Mouse (Mus musculus) brain, adult 2 months (tissue): ENCODE measurements around the gene Gm11027.
"Not testable (repeated sequence)": the region's sequence is repeated elsewhere in the genome, so short reads cannot be mapped to it uniquely, and the experiment has no call there.

Experiments used
- DNase-seq: peaks from one replicate; pipeline ENCODE4 v3.0.0; 2011; ENCODE audit warnings: low read depth, low spot score

Gm11027 gene

DNA sequence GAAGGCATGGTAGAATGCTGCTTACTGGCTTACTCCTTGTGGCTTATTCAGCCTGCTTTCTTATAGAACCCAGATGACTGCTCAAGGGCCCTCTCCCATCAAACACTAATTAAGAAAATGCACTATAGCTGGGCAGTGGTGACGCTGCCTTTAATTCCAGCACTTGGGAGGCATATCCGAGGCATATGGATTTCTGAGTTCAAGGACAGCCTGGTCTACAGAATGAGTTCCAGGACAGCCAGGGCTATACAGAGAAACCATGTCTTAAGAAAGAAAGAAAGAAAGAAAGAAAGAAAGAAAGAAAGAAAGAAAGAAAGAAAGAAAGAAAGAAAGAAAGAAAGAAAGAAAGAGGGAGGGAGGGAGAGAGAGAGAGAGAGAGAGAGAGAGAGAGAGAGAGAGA is at the start of gene Gm11027:
Gene Gm11027 (plus strand): TSS at position 301 of the 400 bp plus-strand sequence.
- not testable (repeated sequence) for DNase-seq

DNA sequence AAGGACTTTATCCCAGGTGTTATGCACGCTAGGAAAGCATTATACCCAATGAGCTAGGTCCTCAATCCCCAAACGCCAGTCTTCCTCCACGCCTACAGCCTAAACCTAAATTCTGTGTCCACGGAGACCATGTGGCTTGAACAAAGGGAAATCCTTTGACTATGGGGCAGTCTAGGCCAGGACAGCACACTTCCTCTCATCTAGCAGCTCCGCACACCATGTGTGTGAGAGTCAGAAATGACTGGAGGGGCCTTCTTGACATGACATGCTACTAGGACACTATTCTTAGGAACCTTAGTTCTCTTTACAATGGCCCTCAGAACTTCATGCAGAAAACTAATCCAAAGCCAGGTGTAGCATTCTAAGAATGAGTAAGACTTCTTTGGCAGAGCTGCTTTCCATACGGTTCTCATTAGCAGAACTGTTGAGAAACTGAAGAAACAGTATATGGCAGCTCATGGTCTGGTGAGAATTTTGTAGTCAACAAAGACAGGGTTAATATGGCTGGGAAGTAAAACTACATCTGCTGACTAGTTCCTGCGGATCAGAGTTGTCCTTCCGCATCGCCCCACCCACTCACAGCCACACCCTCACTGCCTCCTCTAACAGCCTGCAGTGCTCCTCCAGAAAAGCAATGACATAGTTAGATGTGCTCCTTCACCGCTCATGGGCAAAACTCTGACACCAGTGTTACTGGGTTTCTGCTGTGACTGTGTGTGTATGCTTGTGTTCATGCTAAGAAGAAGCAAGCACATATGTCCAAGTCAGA is 48.7 kb upstream of the Gm11027 start:
- DNase-seq: no peak

DNA sequence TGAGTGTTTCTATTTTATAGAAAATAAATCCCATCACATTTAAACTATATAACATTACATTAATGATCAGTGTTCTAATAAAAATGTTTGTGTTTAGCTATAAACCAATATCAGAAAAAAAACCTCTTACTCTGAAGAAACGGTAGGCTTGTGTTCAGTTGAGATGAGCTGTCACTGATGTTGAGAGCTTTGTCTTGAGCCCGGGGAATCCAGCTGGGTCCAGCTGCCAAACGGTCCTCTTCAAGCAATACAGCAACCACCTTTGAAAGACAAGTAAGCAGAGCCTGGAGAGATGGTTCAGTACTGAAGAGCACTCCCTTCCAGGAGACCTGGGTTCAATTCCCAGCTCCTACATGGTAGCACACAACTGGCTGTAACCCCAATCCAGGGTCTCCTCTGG is 45.7 kb upstream of the Gm11027 start:
- DNase-seq: no peak

DNA sequence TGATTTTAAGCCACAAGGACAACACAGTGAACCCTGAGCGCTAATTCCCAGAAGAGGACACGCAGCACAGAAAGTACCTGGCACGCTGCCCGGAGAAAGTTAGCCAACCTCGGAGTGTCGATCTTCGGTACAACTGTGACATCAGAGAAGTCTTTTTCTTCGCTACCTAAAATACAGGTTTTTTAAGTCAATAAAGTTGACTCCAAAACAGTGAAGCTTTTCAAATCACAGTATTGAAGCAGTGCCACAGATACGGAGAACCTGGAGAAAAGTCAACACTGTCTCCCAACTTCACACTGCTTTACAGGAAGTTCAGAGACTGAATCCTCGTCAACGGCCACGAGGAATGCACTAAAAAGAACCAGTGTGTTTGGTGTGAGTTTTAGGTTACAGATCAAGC is 43.6 kb upstream of the Gm11027 start:
- DNase-seq: peak; percentile 45

DNA sequence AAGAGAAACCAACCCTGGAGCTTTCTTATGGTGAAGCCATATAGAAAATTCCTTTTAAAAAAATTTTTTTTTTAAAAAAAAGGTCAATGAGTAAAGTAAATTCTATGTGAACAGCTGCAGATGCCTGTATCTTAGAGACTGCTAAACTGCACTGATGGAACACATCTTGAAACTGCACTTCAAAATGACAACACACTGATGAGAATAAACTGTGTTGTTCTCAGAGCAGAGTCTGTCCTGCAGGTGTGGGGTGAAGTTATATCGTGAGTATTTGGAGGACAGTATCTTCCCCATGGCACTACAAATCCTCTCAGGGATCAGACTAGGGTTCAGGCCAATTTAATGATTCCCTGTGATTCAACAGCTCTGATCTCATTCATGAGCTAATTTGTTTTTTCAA is 43.1 kb upstream of the Gm11027 start:
- no peak for DNase-seq

DNA sequence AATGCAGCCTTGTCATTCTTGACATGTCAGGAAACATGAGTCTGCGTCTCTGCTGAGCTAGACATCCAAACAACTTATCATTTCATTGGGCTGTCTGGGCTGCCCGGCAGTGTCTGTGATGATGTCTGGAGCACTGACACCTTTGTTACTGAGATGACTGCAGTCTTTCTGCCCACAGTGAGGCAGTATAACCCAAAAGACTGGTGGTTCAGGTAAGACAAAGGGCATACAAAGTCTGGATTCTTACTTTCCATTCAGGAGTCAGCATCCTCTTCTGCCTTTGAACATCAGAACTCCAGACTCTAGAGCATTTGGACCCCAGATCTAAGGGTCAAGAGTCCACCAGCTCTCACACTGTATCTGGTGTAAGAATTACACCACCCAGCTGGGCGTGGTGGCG is 39.8 kb upstream of the Gm11027 start:
- DNase-seq: no peak

DNA sequence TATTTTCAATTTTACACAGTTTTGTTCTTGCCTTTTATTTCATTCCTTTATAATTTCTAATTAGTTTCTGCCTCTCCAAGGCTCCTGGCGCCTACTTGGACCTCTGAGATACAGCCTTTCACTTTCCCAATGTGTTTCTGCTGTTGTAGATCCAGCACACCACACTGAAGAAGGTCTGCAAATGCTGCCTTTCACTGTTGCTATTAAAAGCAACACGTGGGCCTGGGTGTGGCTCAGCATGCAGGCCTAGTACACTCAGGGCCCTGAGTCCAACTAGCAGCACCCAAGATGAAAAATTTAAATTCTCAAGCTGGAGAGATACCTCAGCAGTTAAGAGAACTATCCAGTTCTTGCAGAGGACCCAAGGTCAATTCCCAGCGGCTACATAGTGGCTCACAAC is 38.5 kb upstream of the Gm11027 start:
- DNase-seq: peak; percentile 44

DNA sequence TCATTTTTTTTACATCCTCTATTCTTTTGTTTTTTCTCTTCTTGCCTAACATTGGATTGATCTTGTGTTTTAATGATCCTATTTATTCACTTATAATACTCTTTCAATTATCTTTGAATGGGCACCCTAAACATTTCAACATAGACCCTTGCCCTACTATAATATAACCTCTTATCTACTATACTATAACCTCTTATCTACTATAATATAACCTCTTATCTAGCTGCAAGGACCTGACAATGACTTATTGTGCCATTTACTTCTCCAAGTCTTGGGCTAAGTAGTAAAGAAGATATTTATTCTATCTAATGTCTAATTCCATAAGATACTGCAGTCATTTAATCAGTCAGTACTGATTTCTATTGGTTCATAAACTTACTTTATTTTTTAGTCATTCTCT is 36.8 kb upstream of the Gm11027 start:
- DNase-seq: no peak

DNA sequence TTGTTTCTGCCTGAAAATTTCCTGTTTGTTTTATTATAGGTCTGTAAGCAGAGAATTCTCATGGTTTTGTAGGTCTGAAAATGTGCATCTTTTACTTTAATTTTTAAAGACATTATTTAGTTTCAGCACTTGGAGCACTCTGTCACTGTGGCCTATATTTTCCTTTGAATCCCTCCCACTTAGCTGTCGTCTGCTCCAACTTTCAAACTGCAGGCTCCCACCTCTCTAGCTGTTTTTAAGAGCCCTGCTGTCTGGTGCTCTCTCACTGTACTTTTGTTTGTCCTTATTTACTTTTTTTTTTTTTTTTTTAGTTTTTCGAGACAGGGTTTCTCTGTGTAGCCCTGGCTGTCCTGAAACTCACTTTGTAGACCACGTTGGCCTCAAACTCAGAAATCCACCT is 36.4 kb upstream of the Gm11027 start:
- DNase-seq: peak; percentile 78

DNA sequence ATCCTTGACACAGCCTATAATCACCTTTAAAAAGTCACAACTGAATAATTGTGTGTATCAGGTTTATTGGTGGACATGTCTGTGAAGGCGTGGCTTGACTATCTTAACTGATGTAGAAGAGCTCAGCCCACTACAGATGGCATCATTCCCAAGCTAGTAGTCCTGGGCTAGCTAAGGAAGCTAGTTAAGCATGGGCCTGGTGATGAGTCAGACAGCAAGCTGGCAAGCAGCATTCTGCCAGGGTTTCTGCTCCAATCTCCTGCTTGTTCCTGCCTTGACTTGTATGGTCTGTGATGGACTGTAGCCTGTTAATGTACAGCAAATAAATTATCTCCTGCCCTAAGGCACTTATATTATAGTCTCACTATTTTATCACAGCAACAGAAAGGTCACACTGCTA is 30.6 kb upstream of the Gm11027 start:
- peak; percentile 69 for DNase-seq

DNA sequence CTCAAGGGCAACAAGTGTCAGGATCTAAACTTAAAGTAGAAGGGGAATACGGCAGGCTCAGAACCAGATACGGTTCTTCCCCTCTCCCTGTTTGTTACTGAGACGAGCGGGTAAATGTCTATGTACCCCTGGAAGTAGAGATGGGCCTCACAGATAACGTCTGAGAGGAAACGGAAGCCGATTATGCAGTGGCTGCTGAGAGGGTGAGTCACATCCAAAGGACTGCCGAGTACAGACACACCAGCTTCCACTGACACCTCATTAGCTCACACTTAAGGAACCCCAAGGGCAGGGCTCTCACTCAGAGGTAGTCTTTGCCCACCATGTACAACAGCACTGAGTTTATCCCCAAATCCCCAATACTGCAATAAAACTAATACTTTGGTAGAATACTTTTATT is 20.5 kb upstream of the Gm11027 start:
- no peak for DNase-seq

DNA sequence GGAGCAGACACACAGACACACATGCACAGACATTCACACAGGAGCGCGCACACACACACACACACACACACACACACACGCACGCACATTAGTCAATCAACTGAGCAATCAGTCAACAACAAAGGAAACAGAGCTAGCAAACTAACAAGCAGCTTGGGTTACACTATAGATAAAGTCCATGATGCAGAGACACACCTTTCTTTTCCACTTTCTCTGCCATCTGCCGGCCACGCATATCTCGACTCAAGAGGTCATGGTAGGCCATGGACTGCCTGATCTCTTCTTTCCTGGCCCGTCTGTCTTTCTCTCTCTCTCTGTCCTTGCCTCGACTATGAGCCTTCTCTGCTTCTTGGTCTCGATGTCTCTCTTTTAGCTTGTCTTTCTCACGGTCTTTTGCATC is 19.6 kb upstream of the Gm11027 start:
- no peak for DNase-seq

DNA sequence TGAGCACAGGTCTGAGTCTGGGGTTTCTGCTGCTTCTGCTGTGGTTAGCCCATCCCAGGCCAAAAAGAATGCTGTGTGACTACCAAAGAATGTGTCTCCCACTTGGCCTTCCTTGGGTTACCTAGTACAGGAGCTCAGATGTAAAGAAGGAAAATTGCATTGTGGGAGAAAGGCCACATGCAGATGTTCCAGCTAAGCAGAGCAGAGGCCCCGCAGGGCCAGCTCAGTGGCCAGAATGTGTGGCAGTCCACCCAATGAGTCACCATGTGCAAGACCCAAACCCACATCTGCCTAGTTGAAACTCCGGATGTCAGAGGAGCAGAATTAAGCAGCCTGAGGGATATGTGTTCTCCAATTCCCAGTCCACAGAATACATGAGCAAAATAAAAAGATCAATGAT is 16.9 kb upstream of the Gm11027 start:
- DNase-seq: no peak

DNA sequence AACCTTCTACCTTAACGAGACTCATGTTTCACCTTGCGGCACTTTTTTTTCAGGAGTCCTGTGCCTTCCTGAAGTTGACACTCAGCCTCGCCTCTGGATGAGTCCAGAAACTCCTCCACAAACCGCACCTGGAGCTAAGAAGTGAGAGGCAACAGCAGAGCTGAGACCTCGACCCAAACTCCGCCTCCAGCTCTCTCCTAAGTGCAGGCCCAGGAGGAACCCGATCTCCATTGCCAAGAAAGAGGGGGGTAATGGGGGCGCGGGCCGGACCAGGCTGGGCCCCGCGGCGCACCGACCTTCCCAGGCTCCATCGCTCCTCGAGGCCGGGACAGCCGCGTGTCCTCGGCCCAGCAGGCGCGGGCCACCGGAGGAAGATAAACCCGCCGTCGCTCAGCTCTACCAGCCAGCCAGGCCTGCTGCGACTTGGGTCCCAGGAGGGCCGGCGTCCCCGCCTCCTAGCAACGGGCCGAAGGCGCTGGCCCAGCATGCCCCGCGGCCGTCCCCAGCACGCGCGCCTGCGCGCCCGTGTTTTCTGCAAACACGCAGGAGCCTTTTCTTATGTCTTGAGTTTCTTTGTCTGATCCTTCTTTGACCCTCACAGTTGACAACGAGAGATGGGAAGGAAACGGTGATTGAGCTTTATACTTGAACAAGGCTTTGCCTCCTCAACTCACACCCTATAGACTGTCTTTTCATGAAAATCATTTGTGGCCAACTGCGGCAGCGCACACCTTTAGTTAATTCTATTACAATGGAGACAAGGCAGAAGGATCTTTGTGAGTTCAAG is 12.4 kb upstream of the Gm11027 start, which contains the start of gene Wdr60:
Gene Wdr60 (minus strand): TSS at position 468 of the 787 bp plus-strand sequence.
- peak; percentile 95 for DNase-seq

DNA sequence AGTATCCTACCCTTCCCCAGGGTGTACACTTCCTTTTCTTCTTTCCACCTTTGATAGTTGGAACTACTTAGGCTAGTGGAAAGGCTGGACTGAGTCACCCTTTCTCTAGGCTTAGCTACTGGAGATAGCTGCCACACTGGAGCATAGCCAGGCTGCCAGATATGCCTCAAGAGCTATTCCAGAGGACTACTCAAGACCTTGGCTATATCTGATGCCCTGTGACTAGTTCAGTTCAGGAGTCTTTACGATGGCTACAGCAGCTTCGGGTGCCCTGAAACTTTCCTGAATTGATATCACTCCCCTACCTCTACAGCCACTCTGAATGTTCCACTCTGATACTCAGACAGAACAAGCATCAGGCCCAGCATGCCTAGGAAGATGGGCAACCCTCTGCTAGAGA is 10.4 kb upstream of the Gm11027 start:
- DNase-seq: no peak

DNA sequence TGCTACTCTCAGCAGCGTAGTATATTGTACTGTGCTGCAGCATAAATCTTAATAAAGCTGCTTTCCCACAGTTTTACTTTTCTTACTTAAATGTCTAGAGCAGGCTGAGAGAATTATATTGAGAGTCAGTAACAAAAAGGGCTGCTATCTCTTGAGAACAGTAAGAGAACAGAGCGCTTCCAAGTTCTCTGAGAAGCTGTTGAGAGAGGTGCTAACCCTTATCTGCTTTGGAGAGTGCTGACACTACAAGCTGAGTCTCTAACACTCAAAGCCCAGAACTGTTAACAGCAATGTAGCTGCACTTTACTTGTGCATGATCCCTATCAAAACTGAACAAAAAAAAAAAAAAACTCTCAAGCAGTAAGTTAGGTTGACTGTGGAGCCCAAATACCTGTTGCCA is 9.9 kb upstream of the Gm11027 start:
- DNase-seq: no peak

DNA sequence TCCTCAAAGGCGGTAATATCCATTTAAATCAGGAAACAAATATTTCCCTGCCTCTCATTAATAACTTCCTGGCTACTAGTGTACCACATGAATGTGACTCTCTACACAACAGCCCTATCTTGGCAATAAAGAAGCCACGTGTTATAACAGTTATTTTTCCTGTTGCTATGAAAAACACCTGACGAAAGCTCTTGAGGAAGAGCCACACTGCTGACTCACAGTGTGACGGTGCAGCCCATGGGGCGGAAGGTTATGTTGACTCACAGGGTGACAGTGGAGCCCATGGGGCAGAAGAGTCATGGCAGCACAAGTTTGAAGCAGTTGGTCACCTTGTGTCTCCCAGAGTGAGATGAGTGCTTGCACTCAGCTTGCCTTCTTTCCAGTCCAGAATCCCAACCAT is 5.7 kb upstream of the Gm11027 start:
- no peak for DNase-seq

DNA sequence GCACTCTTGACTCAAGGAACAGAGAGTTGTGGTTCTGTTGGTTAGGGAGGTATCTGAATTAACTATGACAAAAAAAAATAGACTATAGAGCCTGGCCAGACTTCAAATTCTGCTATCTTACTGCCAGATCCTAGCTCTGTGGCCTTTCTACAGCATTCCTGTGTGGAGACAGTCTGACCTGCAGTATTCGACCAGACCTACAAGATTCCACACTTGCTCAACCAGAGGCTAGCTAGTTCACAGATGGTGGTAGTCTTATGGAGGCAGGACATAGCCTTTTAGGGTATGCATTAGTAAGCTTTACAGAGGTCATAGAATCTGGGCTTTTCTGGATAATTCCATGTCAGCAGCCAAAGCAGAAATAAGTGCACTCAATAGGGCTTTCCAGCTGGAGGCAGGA is 4.6 kb upstream of the Gm11027 start:
- no peak for DNase-seq

DNA sequence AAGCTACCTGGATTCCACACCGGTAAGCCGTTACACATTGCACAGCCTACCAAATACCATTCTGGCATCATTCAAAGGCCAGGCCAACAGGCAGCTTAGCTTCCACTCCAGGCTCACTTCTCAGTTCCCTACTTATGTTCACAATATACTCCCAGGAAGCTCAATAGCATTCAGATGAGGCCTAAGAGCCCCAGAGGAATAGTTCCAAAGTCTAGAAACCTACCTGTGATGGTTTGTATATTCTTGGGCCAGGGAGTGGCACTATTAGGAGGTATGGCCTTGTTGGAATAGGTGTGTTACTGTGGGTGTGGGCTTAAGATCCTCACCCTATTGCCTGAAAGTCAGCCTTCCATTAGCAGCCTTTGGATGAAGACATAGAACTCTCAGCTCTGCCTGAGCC is 4.1 kb upstream of the Gm11027 start:
- DNase-seq: no peak

DNA sequence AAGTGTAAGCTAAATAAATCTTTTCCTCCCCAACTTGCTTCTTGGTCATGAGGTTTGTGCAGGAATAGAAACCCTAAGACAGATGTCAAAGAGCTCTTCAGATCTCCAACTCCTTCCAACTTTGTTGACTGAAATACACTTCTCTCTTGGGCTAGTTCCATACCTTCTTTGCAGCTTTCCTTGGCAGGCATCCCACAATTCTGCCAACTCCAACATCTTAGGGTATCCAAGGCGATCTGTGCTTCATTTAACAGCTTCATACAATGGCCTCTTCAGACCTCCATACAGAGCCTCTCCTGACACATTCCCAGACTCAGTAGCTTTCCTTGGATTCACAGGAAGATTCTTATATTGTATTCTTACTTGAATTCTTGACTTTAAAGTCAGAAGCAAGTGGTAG is 1.5 kb upstream of the Gm11027 start:
- DNase-seq: peak; percentile 19

DNA sequence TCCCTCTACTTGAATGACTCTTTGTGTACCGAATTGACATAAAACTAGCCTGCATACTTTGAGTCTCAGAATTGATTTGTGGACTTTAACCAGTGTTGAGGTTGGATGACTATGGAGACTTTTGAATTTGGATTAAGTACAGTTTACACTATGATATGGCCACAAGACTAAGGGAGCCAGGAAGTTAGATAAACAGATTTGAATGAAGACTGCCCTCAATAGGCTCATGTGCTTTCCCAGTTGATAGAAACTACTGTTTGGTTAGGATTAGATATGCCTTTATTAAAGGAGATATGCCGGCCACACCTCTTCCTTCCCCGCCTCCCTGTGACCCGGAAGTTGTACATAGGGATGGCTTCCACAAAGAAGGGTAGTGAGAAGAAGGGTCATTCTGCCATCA is 445 bp downstream of the Gm11027 start:
- no peak for DNase-seq

DNA sequence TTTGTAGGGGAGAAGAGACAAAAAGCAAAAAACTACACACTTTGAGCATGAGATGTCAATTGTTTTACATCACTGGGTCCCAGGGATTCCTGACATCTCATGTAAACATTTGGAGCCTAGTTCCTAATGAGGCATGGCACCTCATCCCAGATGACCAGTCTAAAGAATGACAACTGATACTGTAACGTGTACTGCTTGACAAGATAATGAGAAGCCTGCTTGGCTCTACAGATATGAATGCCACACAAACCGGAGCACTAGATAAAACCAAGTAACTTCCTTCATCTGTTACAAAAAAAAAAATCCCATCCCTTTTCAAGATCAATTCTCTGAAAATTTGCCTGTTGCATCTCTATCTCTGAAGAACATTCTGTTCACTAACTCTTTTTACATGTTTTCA is 1.8 kb downstream of the Gm11027 start:
- DNase-seq: no peak

DNA sequence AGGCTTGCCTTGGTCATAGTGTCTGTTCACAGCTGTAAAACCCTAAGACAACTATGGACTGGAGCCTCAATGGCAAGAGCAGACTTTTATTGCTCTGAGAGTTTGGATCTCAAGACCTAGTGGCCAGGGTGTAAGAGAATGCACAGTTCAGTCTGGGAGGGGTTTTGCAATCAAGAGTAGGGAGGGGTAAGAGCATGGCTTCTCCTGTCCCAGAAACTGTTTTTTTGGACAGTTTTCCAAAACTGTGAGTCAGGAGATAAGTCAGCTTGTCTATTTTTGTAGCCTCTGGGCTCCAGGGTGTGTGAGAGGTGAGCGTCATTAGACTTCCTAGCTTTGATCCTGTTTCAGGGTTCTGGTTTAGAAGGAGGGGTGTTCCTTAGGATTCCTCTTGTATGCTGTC is 3.4 kb downstream of the Gm11027 start:
- DNase-seq: peak; percentile 22
